Mouse (Mus musculus) inflammation-experienced regulatory T-cells, adult 16 weeks (primary cell): Measurements from ENCODE around the gene Pbld2. TPM values are rescaled to one million over a fixed set of nuclear protein-coding genes. Genes with fewer than 3 reads are reported as not detected.

Source experiments
- polyA plus RNA-seq: library from polyadenylated mRNA; unstranded; fragments of 100-300 nt; shearing (Covaris generic); gene quantifications from one replicate; pipeline ENCODE4 v1.2.1, GENCODE M21; 2017

Gene Pbld2
- 0.38 TPM for polyA plus RNA-seq

DNA sequence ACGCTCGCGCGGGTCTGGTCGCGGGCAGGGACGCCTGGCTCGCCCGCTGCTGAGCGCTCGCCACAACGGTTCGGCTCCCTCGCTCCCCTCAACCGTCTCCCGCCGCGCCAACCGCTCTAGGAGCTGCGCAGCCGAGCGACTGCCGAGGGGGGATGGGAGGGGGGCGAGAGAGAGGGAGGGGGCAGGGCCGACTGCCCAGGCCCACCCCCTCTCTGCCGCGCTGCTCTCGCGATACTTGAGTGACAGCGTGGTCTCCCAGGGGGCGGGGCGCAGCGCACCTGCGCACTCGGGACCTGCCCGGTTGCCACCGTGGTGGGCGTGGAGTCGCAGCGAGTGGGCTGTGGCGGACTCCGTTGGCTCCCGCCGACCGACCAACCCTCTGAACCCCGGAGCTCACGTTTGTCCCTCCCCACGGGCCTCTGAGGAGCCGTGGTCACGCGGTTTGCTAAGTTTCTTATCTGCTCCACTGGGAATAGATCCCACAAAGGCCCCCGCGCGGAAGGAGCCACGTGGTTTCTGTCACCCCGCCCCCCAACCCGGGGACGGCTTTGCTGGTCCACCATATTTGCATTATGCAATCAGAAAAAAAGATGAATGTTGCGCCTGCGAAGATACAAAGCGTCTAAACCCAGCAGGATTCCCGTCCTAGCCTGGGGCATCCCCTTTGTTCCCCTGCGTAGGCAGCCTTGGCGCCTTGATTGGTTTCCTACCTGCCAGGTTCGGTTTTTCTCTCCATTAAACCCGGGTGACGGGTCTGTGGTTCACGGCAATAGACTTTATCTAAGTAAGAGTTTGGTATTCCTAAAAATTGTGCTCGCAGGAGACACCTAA, at the start of gene Pbld2, which contains the start of gene Hnrnph3:
TSS of gene Pbld2 (plus strand) at position 567 of the 831 bp plus-strand sequence.
TSS of gene Hnrnph3 (minus strand) at position 469 of the 831 bp plus-strand sequence.

GRCm38 (mm10) chr10:62980039-62980954, 43.8 kb upstream of the Pbld2 start, which contains the start of gene Rufy2:
Gene Rufy2 (plus strand): TSS chr10:62980223.

DNA sequence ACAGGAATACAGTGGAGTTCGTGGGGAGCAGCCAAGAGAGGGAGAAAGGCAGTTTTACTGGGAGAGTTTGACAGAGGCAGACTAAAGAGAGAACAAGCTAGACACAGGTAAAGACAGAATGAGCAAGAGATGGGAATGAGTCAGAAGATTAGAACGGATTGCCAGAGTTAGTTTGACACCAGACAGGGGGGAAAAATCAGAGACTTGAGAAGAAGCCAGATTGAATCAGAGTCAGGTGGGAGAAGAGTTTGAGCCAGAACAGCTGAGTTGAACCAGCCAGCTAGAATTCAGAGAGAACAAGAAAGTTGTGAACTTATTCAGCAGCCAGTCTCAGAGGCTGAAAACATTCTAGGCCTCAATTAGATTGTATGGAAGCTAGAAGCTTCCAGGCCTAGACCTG, 35.7 kb downstream of the Pbld2 start, which contains the start of gene Pbld1:
TSS of gene Pbld1 (plus strand) at position 301 of the 400 bp plus-strand sequence.

GRCm38 (mm10) chr10:63099521-63099920, 75.4 kb downstream of the Pbld2 start, which contains the start of gene Atoh7:
Gene Atoh7 (plus strand): TSS chr10:63099651.

Other genes starting within 250 kb of the Pbld2 start
- gene Ccar1, start 232.0 kb upstream of the Pbld2 start, polyA plus RNA-seq = 140 TPM
- 12.2 TPM for gene Tet1, start 115.3 kb upstream of the Pbld2 start, polyA plus RNA-seq
- 4.1 TPM for gene Slc25a16, start 103.7 kb upstream of the Pbld2 start, polyA plus RNA-seq
- gene Dna2, start 77.3 kb upstream of the Pbld2 start, polyA plus RNA-seq = 2.7 TPM
- 63.0 TPM for gene Rufy2, start 44.1 kb upstream of the Pbld2 start, polyA plus RNA-seq
- gene Hnrnph3, start 98 bp upstream of the Pbld2 start, polyA plus RNA-seq = 93.8 TPM
- not detected for gene Pbld1, start 35.8 kb downstream of the Pbld2 start, polyA plus RNA-seq
- gene Atoh7, start 75.3 kb downstream of the Pbld2 start, polyA plus RNA-seq = not detected
- not detected for gene Mypn, start 179.6 kb downstream of the Pbld2 start, polyA plus RNA-seq
- 164 TPM for gene Herc4, start 219.5 kb downstream of the Pbld2 start, polyA plus RNA-seq